Comparison of ENCODE assay signal across 8 mouse cellular contexts in genomic region chr2:51148975-51149374, GRCm38 (mm10). TPM values are rescaled to one million over a fixed set of nuclear protein-coding genes. Genes with fewer than 3 reads are reported as not detected.
DNase-seq lines count a peak whose midpoint lies in the region; ATAC-seq lines count a peak whose summit lies in the region.

Rnd3 (minus strand) TSS chr2:51149111.

- ATAC-seq in granulocyte monocyte progenitor cell, adult 5-6 weeks (replicated peaks; ENCODE audit: poor library complexity, severe bottlenecking) = peak; percentile 77
- ATAC-seq in midbrain, embryonic 12.5 days (ENCODE audit: low FRiP score, low read depth) = peak; percentile 77
- no peak for ATAC-seq in erythroid progenitor cell, adult 5-6 weeks (replicated peaks; ENCODE audit: low FRiP score, poor library complexity, severe bottlenecking)

- peaks cover 25% of the 10 kb centered on the region for H3K4me1 ChIP-seq in limb, embryonic 10.5 days
- H3K4me1 ChIP-seq in midbrain, embryonic 12.5 days = peaks cover 14% of the 10 kb centered on the region

- peak within 1 kb of the TSS; percentile 66 for H3K4me3 ChIP-seq in limb, embryonic 10.5 days
- peak within 1 kb of the TSS; percentile 97 for H3K4me3 ChIP-seq in midbrain, embryonic 12.5 days

- peak within 1 kb of the TSS; percentile 99 for H3K9ac ChIP-seq in midbrain, embryonic 12.5 days (replicated peaks)

- 0 out of 2 replicates have a peak, but pooled peaks cover 3% of the 10 kb centered on the region for H3K27me3 ChIP-seq in limb, embryonic 10.5 days (ENCODE audit: low read depth, poor library complexity, severe bottlenecking)
- H3K27me3 ChIP-seq in midbrain, embryonic 12.5 days = no peaks in the 10 kb centered on the region

- H3K27ac ChIP-seq in limb, embryonic 10.5 days = peak within 1 kb of the TSS; percentile 96
- peak within 1 kb of the TSS; percentile 95 for H3K27ac ChIP-seq in midbrain, embryonic 12.5 days (replicated peaks)

- H3K4me2 ChIP-seq in midbrain, embryonic 12.5 days (replicated peaks) = peak within 1 kb of the TSS; percentile 72

- under 1% methylated on average over 25 of the region's 25 CpGs for WGBS in limb, embryonic 10.5 days
- WGBS in midbrain, embryonic 12.5 days = under 1% methylated on average over 25 of the region's 25 CpGs

- H3K36me3 ChIP-seq in limb, embryonic 10.5 days = peaks cover 14% of the 10 kb centered on the region
- H3K36me3 ChIP-seq in midbrain, embryonic 12.5 days = 0 out of 2 replicates have a peak, but pooled peaks cover 7% of the 10 kb centered on the region

- H3K9me3 ChIP-seq in limb, embryonic 10.5 days (replicated peaks) = no peaks in the 10 kb centered on the region
- no peaks in the 10 kb centered on the region for H3K9me3 ChIP-seq in midbrain, embryonic 12.5 days

- peak; percentile 97 for DNase-seq in adrenal gland, postnatal 14 days
- peak; percentile 96 for DNase-seq in embryo, embryonic 9.5 days (ENCODE audit: extremely low spot score)
- DNase-seq in kidney, adult 18-20 months = peak; percentile 96
- DNase-seq in limb, embryonic 10.5 days (ENCODE audit: low spot score) = peak; percentile 96
- DNase-seq in skeletal muscle tissue, adult 2 months (ENCODE audit: low read depth, low spot score) = peak; percentile 95

RNA-seq across cellular contexts. Expression of gene Rnd3, which starts in this region (rescaled TPM):
- total RNA-seq in adrenal gland, postnatal 14 days (2021) = 49.2 and 53.1 TPM in 2 replicates
- total RNA-seq in granulocyte monocyte progenitor cell, adult 5-6 weeks (2014; fragmentation: Nextera tagmentation) = not detected in 2 replicates
- 0.26 and 1.9 TPM in 2 replicates for total RNA-seq in granulocyte monocyte progenitor cell, adult 5-6 weeks (2017)
- 88.6 and 111 TPM in 2 replicates for polyA plus RNA-seq in limb, embryonic 10.5 days (2016; fragmentation: Nextera tagmentation; extraction: Ambion mirVana)
- polyA plus RNA-seq in midbrain, embryonic 12.5 days (2016; fragmentation: Nextera tagmentation; extraction: Ambion mirVana) = 352 and 366 TPM in 2 replicates
- total RNA-seq in erythroid progenitor cell, adult 5-6 weeks (2015; ENCODE audit: low replicate concordance) = 1.4 and 2.1 TPM in 2 replicates
- total RNA-seq in erythroid progenitor cell, adult 5-6 weeks (2017; ENCODE audit: low replicate concordance) = 0.64 and 2.9 TPM in 2 replicates

Comparison
In these comparisons a context has a peak if more than half of its experiments do, and no peak if none do; other contexts are left out.
1. RNA of gene Rnd3 (total RNA-seq): 49.2 to 53.1 TPM in adrenal gland, postnatal 14 days; 0.64 to 2.9 TPM in erythroid progenitor cell, adult 5-6 weeks and 0.26 to 1.9 TPM in granulocyte monocyte progenitor cell, adult 5-6 weeks; every median in the first group is over 10 times any median in the second.
2. Peak in every context shown above with its lines, with median percentiles within 50 percentile points of each other: DNase-seq.